Mouse (Mus musculus) layer of hippocampus, adult 9-10 months (tissue): ENCODE results near the gene Pik3ip1.

Experiments used
- DNase-seq: peaks from one replicate; pipeline ENCODE4 v3.0.0; 2022; ENCODE audit warnings: low spot score

The Pik3ip1 gene

GRCm38 (mm10) chr11:3329891-3330451 is at the start of gene Pik3ip1:
Gene Pik3ip1, plus strand, starts transcription at chr11:3330401.
- no peak for DNase-seq

GRCm38 (mm10) chr11:3282887-3283286 is 47.3 kb upstream of the Pik3ip1 start:
- DNase-seq = no peak

GRCm38 (mm10) chr11:3283645-3284044 is 46.6 kb upstream of the Pik3ip1 start:
- DNase-seq = no peak

- DNase-seq = no peak
Measured at GRCm38 (mm10) chr11:3285940-3286339, 44.3 kb upstream of the Pik3ip1 start.

GRCm38 (mm10) chr11:3287131-3287530 is 43.1 kb upstream of the Pik3ip1 start:
- no peak for DNase-seq

- no peak for DNase-seq
Measured at GRCm38 (mm10) chr11:3287921-3288320, 42.3 kb upstream of the Pik3ip1 start.

GRCm38 (mm10) chr11:3288521-3289301 is 41.5 kb upstream of the Pik3ip1 start, which contains the start of gene Patz1:
Gene Patz1, plus strand, starts transcription at chr11:3288874.
- no peak for DNase-seq

- DNase-seq = no peak
Measured at GRCm38 (mm10) chr11:3289302-3289802, 40.8 kb upstream of the Pik3ip1 start.

GRCm38 (mm10) chr11:3289803-3290639 is 40.2 kb upstream of the Pik3ip1 start:
- no peak for DNase-seq

- no peak for DNase-seq
Measured at GRCm38 (mm10) chr11:3290640-3291310, 39.4 kb upstream of the Pik3ip1 start.

GRCm38 (mm10) chr11:3291311-3292061 is 38.7 kb upstream of the Pik3ip1 start:
- no peak for DNase-seq

GRCm38 (mm10) chr11:3292062-3292421 is 38.2 kb upstream of the Pik3ip1 start:
- no peak for DNase-seq

- no peak for DNase-seq
Measured at GRCm38 (mm10) chr11:3292711-3293249, 37.4 kb upstream of the Pik3ip1 start.

GRCm38 (mm10) chr11:3293361-3293760 is 36.8 kb upstream of the Pik3ip1 start:
- no peak for DNase-seq

- no peak for DNase-seq
Measured at GRCm38 (mm10) chr11:3294641-3295040, 35.6 kb upstream of the Pik3ip1 start.

- DNase-seq = no peak
Measured at GRCm38 (mm10) chr11:3296056-3296455, 34.1 kb upstream of the Pik3ip1 start.

GRCm38 (mm10) chr11:3297871-3298812 is 32.1 kb upstream of the Pik3ip1 start:
- DNase-seq = no peak

GRCm38 (mm10) chr11:3298813-3299185 is 31.4 kb upstream of the Pik3ip1 start:
- no peak for DNase-seq

- no peak for DNase-seq
Measured at GRCm38 (mm10) chr11:3301075-3301474, 29.1 kb upstream of the Pik3ip1 start.

- no peak for DNase-seq
Measured at GRCm38 (mm10) chr11:3302385-3302784, 27.8 kb upstream of the Pik3ip1 start.
